Mouse (Mus musculus) midbrain, embryonic 16.5 days (tissue): ENCODE data around the gene Ifrd2. TPM values are rescaled to one million over a fixed set of nuclear protein-coding genes. Genes with fewer than 3 reads are reported as not detected.

ENCODE experiments used
- ATAC-seq: fragments of 200-750 bp; cut with Nextera tagmentation; 2 replicates; pipeline ENCODE4 v1.8.0; 2017; ENCODE audit warnings: moderate TSS enrichment
- H3K27ac ChIP-seq: fragments of 300-500 bp; sonication (generic); 2 replicates; pipeline ENCODE4 v1.5.1; 2014; ENCODE audit warnings: mild to moderate bottlenecking, low read length, mixed read lengths
- H3K27me3 ChIP-seq: fragments of 300-500 bp; sonication (generic); 2 replicates; pipeline ENCODE4 v1.6.1; 2014; ENCODE audit warnings: low read depth, low read length, mixed read lengths; ENCODE audit not compliant: control insufficient read depth, insufficient read depth
- H3K36me3 ChIP-seq: fragments of 300-500 bp; sonication (generic); 2 replicates; pipeline ENCODE4 v1.6.1; 2014; ENCODE audit warnings: mild to moderate bottlenecking, low read length, moderate library complexity, mixed read lengths; ENCODE audit not compliant: control insufficient read depth, insufficient read depth
- H3K4me1 ChIP-seq: fragments of 300-500 bp; sonication (generic); 2 replicates; pipeline ENCODE4 v1.6.1; 2014; ENCODE audit warnings: mild to moderate bottlenecking, low read length, mixed read lengths; ENCODE audit not compliant: control insufficient read depth, insufficient read depth
- H3K4me2 ChIP-seq: fragments of 300-500 bp; sonication (generic); 2 replicates; pipeline ENCODE4 v1.6.1; 2014; ENCODE audit warnings: mild to moderate bottlenecking, low read length, mixed read lengths
- H3K4me3 ChIP-seq: fragments of 300-500 bp; sonication (generic); 2 replicates; pipeline ENCODE4 v1.5.1; 2014; ENCODE audit warnings: low read depth, mild to moderate bottlenecking, low read length, moderate library complexity, mixed read lengths
- H3K9ac ChIP-seq: fragments of 300-500 bp; sonication (generic); 2 replicates; pipeline ENCODE4 v1.6.1; 2014; ENCODE audit warnings: low read depth, low read length, mixed read lengths
- H3K9me3 ChIP-seq: fragments of 300-500 bp; sonication (generic); replicated peaks from 2 replicates; pipeline ENCODE4 v1.6.1; 2014; ENCODE audit warnings: mild to moderate bottlenecking, low read length, mixed read lengths; ENCODE audit not compliant: control insufficient read depth, poor library complexity, severe bottlenecking
- WGBS: fragments of 180-500 bp; shearing (Covaris S2); extraction: QIAGEN DNeasy Blood & Tissue Kit; methylation state at CpG from one replicate; pipeline ENCODE4 v1.1.7; 2014; 5-methylcytosine and 5-hydroxymethylcytosine counted together
- polyA plus RNA-seq: library from polyadenylated mRNA; unstranded; fragments of >200 nt; fragmentation: Nextera tagmentation; extraction: Ambion mirVana; gene quantifications from 2 replicates; pipeline ENCODE4 v1.2.1, GENCODE M21; 2015

Ifrd2 gene
- polyA plus RNA-seq, 1 experiment from 2014 or later = 14.6 TPM

DNA sequence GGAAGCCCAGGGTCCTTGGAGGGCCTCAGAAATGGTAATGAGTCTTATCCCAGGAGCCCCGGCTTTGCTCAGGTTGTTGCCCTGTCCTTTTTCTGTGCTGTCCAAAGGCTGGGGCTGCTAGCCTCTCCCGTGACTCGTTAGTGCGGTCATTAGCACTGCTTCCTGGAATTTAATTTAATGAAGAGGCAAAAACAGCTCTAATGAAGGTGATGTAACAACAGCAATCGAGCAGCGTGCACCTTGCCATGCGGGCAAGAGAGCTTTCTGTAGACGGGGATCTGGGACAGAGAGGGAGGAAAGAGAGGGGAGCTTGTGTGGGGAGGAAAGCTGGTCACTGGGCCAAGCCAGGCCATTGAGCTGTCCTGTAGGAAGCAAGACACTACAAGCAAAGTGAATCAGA is 54.2 kb downstream of the Ifrd2 start:
- H3K9ac ChIP-seq = no peak overlapping the region
- H3K4me2 ChIP-seq = no peak overlapping the region
- H3K27ac ChIP-seq = no peak overlapping the region
- H3K4me3 ChIP-seq = no peak overlapping the region
- peaks cover 21% of the 10 kb centered on the region for H3K4me1 ChIP-seq
- WGBS = 27% methylated on average over 8 of the region's 8 CpGs
- H3K9me3 ChIP-seq = no peaks in the 10 kb centered on the region
- H3K36me3 ChIP-seq = no peaks in the 10 kb centered on the region
- no peak for ATAC-seq
- H3K27me3 ChIP-seq = no peaks in the 10 kb centered on the region

Other genes starting within 250 kb of the Ifrd2 start
- 19.2 and 19.7 TPM in 2 replicates for gene Hemk1, start 249.3 kb upstream of the Ifrd2 start, polyA plus RNA-seq
- 10.2 and 11.2 TPM in 2 replicates for gene 6430571L13Rik, start 247.0 kb upstream of the Ifrd2 start, polyA plus RNA-seq
- gene Cacna2d2, start 188.0 kb upstream of the Ifrd2 start, polyA plus RNA-seq = 9.1 and 9.3 TPM in 2 replicates
- 45.2 and 47.2 TPM in 2 replicates for gene Tmem115, start 53.7 kb upstream of the Ifrd2 start, polyA plus RNA-seq
- gene Cyb561d2, start 45.4 kb upstream of the Ifrd2 start, polyA plus RNA-seq = 44.4 and 50.7 TPM in 2 replicates
- 76.2 and 82.2 TPM in 2 replicates for gene Nprl2, start 45.4 kb upstream of the Ifrd2 start, polyA plus RNA-seq
- 3.5 and 6.1 TPM in 2 replicates for gene Zmynd10, start 40.3 kb upstream of the Ifrd2 start, polyA plus RNA-seq
- gene Rassf1, start 36.1 kb upstream of the Ifrd2 start, polyA plus RNA-seq = 45.3 and 49.4 TPM in 2 replicates
- 123 and 127 TPM in 2 replicates for gene Tusc2, start 24.4 kb upstream of the Ifrd2 start, polyA plus RNA-seq
- gene Hyal2, start 19.7 kb upstream of the Ifrd2 start, polyA plus RNA-seq = 69.6 and 74.9 TPM in 2 replicates
- gene Hyal1, start 10.7 kb upstream of the Ifrd2 start, polyA plus RNA-seq = 7.2 TPM in 2 replicates
- gene Naa80, start 8.8 kb upstream of the Ifrd2 start, polyA plus RNA-seq = 14.9 and 18.6 TPM in 2 replicates
- gene Hyal3, start 6.8 kb upstream of the Ifrd2 start, polyA plus RNA-seq = 2.0 and 2.4 TPM in 2 replicates
- gene Sema3b, start 21.6 kb downstream of the Ifrd2 start, polyA plus RNA-seq = 3.7 and 3.9 TPM in 2 replicates
- gene Gnai2, start 47.7 kb downstream of the Ifrd2 start, polyA plus RNA-seq = 278 and 281 TPM in 2 replicates
- gene Slc38a3, start 81.9 kb downstream of the Ifrd2 start, polyA plus RNA-seq = 31.1 and 34.0 TPM in 2 replicates
- gene Gnat1, start 92.1 kb downstream of the Ifrd2 start, polyA plus RNA-seq = 1.6 and 2.2 TPM in 2 replicates
- gene Sema3f, start 122.8 kb downstream of the Ifrd2 start, polyA plus RNA-seq = 16.6 and 19.2 TPM in 2 replicates
- gene Rbm5, start 183.4 kb downstream of the Ifrd2 start, polyA plus RNA-seq = 239 and 270 TPM in 2 replicates